Mouse (Mus musculus): ENCODE measurements around the gene Glb1.

DNA sequence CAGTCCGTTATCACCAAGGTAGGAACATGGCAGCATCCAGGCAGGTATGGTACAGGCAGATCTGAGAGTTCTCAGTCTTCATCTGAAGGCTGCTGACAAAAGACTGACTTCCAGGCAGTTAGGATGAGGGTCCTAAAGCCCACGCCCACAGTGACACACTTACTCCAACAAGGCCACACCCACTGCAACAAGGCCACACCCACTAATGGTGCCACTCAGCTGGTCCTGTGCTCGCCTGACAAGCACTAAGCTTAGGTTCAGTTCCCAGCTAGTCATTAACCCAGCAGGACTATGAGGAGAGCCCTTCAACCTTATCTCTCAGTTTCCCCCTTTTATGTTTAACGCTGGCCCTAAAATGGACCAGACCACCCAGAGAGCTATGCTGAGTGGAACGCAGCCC, 47.8 kb downstream of the Glb1 start:
- no peak for TF ChIP-seq POLR2A (IDR thresholded peaks at IDR 0.05; ENCODE audit: insufficient read depth, low read depth, low read length)
- TF ChIP-seq CTCF (IDR thresholded peaks at IDR 0.05) = no peak

Measured in heart, adult 2 months (tissue).